Mouse (Mus musculus): ENCODE measurements around the gene Dip2b.

DNA sequence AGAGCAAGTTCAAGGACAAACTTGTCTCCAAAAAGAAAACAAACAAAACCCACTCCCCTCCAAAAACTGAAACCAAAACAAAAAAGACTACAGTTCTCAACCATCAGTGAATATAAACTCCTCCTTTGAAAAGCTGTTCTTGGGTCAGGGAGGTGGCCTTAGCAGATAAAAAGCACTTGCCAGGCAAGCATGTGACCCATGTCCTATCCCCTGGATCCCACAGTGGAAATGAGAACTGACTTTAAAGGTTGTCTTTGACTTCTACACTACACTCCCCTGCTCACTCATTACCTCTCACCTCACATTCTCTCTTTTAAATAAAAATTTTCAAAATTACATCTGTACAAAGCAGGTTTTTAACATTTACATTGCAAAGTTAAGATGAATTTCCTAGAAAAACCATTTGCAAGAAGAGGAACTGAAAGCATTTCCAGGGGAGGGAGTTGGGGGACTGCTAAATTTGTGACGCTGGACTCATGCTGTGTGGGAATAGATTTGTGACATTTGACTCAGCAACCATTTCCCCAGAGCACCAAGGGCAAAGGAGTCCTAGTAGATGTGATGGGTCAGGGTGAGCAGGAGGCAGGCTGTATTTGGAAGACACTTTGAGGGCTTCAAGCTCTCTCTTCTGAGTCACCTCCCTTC lies 42.5 kb downstream of the Dip2b start:
- no peak for TF ChIP-seq POLR2A (IDR thresholded peaks at IDR 0.05; ENCODE audit: low read depth, low read length)
- TF ChIP-seq CTCF (conservative IDR thresholded peaks at IDR 0.05; ENCODE audit: insufficient read depth, insufficient read length, low read depth, low read length): no peak
